ENCODE assay signal across 8 mouse cellular contexts in genomic region chr9:115309977-115310345, GRCm38 (mm10). TPM values are rescaled to one million over a fixed set of nuclear protein-coding genes. Genes with fewer than 3 reads are reported as not detected.
DNase-seq lines count a peak whose midpoint lies in the region; ATAC-seq and TF ChIP-seq lines count a peak whose summit lies in the region.

No protein-coding gene starts in this region.

- peak overlapping the region; percentile 99 for H3K9ac ChIP-seq in heart, embryonic 14.5 days (ENCODE audit: low read length)

- H3K27ac ChIP-seq in layer of hippocampus, adult 2 months: peak overlapping the region; percentile 97
- peak overlapping the region; percentile 94 to 96 for H3K27ac ChIP-seq in heart, embryonic 14.5 days (replicated peaks in 1 of 2; ENCODE audit: control insufficient read depth in 1 of 2, insufficient read depth in 1 of 2, low read depth in 2 of 2, low read length in 2 of 2)

- WGBS in heart, embryonic 14.5 days: 0% methylated on average over 24 of the region's 42 CpGs

- no peak for DNase-seq in layer of hippocampus, adult 2 months (ENCODE audit: low spot score in 2 of 2)
- no peak for DNase-seq in layer of hippocampus, adult 8-10 months (ENCODE audit: low spot score in 2 of 2)
- peak; percentile 87 to 89 for DNase-seq in adrenal gland, postnatal 36 days
- peak; percentile 91 for DNase-seq in liver
- DNase-seq in left cerebral cortex, adult 18-20 months (ENCODE audit: low spot score in 2 of 2): no peak
- DNase-seq in layer of hippocampus, postnatal 25 days (ENCODE audit: extremely low spot score in 1 of 2, low spot score in 1 of 2): no peak

- TF ChIP-seq POLR2A in myocyte (IDR thresholded peaks at IDR 0.05; ENCODE audit: insufficient read length, low read depth): peak; percentile 76

- peak; percentile 82 for ATAC-seq in heart, embryonic 14.5 days (ENCODE audit: insufficient number of reproducible peaks, insufficient read depth, low FRiP score, low read depth)

- H3K36me3 ChIP-seq in heart, embryonic 14.5 days (ENCODE audit: control insufficient read depth, insufficient read depth, low read length): no peaks in the 10 kb centered on the region
- H3K36me3 ChIP-seq in myocyte (ENCODE audit: control insufficient read depth, insufficient read depth): no peaks in the 10 kb centered on the region

- peak overlapping the region; percentile 90 for H3ac ChIP-seq in myocyte (ENCODE audit: control insufficient read depth, insufficient read length)

- H3K4me1 ChIP-seq in heart, embryonic 14.5 days (ENCODE audit: control insufficient read depth in 2 of 2, insufficient read depth in 2 of 2, low read length in 2 of 2): peaks cover 8 to 32% of the 10 kb centered on the region in 2 experiments

- peaks cover 46% of the 10 kb centered on the region for H3K79me2 ChIP-seq in myocyte (ENCODE audit: control insufficient read depth, insufficient read depth)

- H3K27me3 ChIP-seq in heart, embryonic 14.5 days (ENCODE audit: control insufficient read depth, insufficient read depth, low read length): no peaks in the 10 kb centered on the region
- H3K27me3 ChIP-seq in myocyte (ENCODE audit: control insufficient read depth, insufficient read depth, insufficient read length): no peaks in the 10 kb centered on the region

- H3K9me3 ChIP-seq in heart, embryonic 14.5 days (ENCODE audit: control insufficient read depth, low read length): no peaks in the 10 kb centered on the region

- H3K4me2 ChIP-seq in heart, embryonic 14.5 days (ENCODE audit: low read length): peak overlapping the region; percentile 75
- H3K4me2 ChIP-seq in myocyte (ENCODE audit: low read depth): no peak overlapping the region

- no peak for TF ChIP-seq CTCF in layer of hippocampus, adult 2 months (conservative IDR thresholded peaks at IDR 0.05)

- H3K4me3 ChIP-seq in layer of hippocampus, adult 2 months: peak overlapping the region; percentile 78
- peak overlapping the region; percentile 93 to 94 for H3K4me3 ChIP-seq in heart, embryonic 14.5 days (ENCODE audit: control insufficient read depth in 1 of 2, insufficient read depth in 1 of 2, low read depth in 1 of 2, low read length in 2 of 2)
- peak overlapping the region; percentile 86 for H3K4me3 ChIP-seq in myocyte

TF ChIP-seq in myocyte, 11 proteins besides CTCF, POLR2A, EP300 and RAD21:
- TF ChIP-seq POLR2AphosphoS2 (IDR thresholded peaks at IDR 0.05; ENCODE audit: insufficient read length, low read depth): no peak
- no peak for TF ChIP-seq CEBPB (IDR thresholded peaks at IDR 0.05; ENCODE audit: insufficient read depth, poor library complexity, severe bottlenecking)
- TF ChIP-seq USF1 (IDR thresholded peaks at IDR 0.05; ENCODE audit: low read depth): no peak
- TF ChIP-seq TCF3 (IDR thresholded peaks at IDR 0.05; ENCODE audit: insufficient read length, low read depth): no peak
- TF ChIP-seq REST (IDR thresholded peaks at IDR 0.05; ENCODE audit: insufficient read depth, insufficient read length): no peak
- TF ChIP-seq SRF (IDR thresholded peaks at IDR 0.05; ENCODE audit: control insufficient read depth, insufficient read length, low read depth): no peak
- TF ChIP-seq MAX (IDR thresholded peaks at IDR 0.05; ENCODE audit: low read depth): no peak
- TF ChIP-seq TCF12 (IDR thresholded peaks at IDR 0.05; ENCODE audit: insufficient read depth, poor library complexity, severe bottlenecking): no peak
- TF ChIP-seq MYOG (IDR thresholded peaks at IDR 0.05; ENCODE audit: control insufficient read depth in 1 of 3, insufficient read depth in 1 of 3, insufficient read length in 2 of 3, low read depth in 2 of 3): no peak
- no peak for TF ChIP-seq MYOD1 (IDR thresholded peaks at IDR 0.05; ENCODE audit: control insufficient read depth in 1 of 3, insufficient read length in 2 of 3, low read depth in 2 of 3)
- TF ChIP-seq E2F4 (IDR thresholded peaks at IDR 0.05; ENCODE audit: insufficient read depth): no peak

RNA-seq across cellular contexts. Expression of gene Stt3b, which starts 0.3 kb away (rescaled TPM):
- 10 to 100 TPM; 76.4 to 79.4 TPM for total RNA-seq in layer of hippocampus, adult 2 months (2021)
- total RNA-seq in layer of hippocampus, adult 8-10 months (2022): 10 to 100 TPM; 68.0 to 86.5 (median 74.0) TPM
- 100 to 1,000 TPM; 133 to 140 TPM for total RNA-seq in adrenal gland, postnatal 36 days (2021)
- 93.3 and 94.4 TPM in 2 replicates for polyA plus RNA-seq in heart, embryonic 14.5 days (2014; fragmentation: Nextera tagmentation; extraction: Ambion mirVana)
- 41.2 TPM for polyA plus RNA-seq in myocyte (2012; fragmentation: generic; extraction: Trizol)
- 10 to 100 TPM; 88.3 to 89.1 TPM for total RNA-seq in left cerebral cortex, adult 18-20 months (2021)
- total RNA-seq in layer of hippocampus, postnatal 25 days (2021): 10 to 100 TPM; 81.8 to 83.6 TPM

Comparison
In these comparisons a context has a peak if more than half of its experiments do, and no peak if none do; other contexts are left out.
1. DNase-seq: peak in adrenal gland, postnatal 36 days (2 of 2) and liver (single experiment); none in layer of hippocampus, adult 2 months (0 of 2), layer of hippocampus, adult 8-10 months (0 of 2), left cerebral cortex, adult 18-20 months (0 of 2) and layer of hippocampus, postnatal 25 days (0 of 2).
2. Peak in every context shown above with its lines, with median percentiles within 50 percentile points of each other: H3K4me3 ChIP-seq.